Mouse (Mus musculus): ENCODE measurements around the gene Nectin1. TPM values are rescaled to one million over a fixed set of nuclear protein-coding genes. Genes with fewer than 3 reads are reported as not detected.

Nectin1 gene
- polyA plus RNA-seq, 1 experiment from 2014 or later = 15.5 TPM

- 66% methylated on average over 5 of the region's 5 CpGs for WGBS
- Histone ChIP-seq H3K27ac (ENCODE audit: low read depth, low read length) (no peak overlapping the region), H3K4me3 (ENCODE audit: low read length) (no peak overlapping the region), H3K27me3 (replicated peaks; ENCODE audit: control insufficient read depth, insufficient read depth, low read length) (no peaks in the 10 kb centered on the region), H3K9ac (ENCODE audit: low read depth, low read length) (no peak overlapping the region), H3K9me3 (ENCODE audit: control insufficient read depth, low read length) (no peaks in the 10 kb centered on the region), H3K4me1 (ENCODE audit: control insufficient read depth, insufficient read depth, low read depth, low read length) (peaks cover 6% of the 10 kb centered on the region), H3K36me3 (ENCODE audit: control insufficient read depth, insufficient read depth, low read length) (no peaks in the 10 kb centered on the region), H3K4me2 (ENCODE audit: low read length) (no peak overlapping the region)
- no peak for ATAC-seq
Measured at GRCm38 (mm10) chr9:43782401-43782800, 38.6 kb downstream of the Nectin1 start.

GRCm38 (mm10) chr9:43783959-43784358 lies 40.2 kb downstream of the Nectin1 start:
- Histone ChIP-seq H3K4me2 (ENCODE audit: low read length) (no peak overlapping the region), H3K9ac (ENCODE audit: low read depth, low read length) (no peak overlapping the region), H3K27ac (ENCODE audit: low read depth, low read length) (no peak overlapping the region), H3K36me3 (ENCODE audit: control insufficient read depth, insufficient read depth, low read length) (no peaks in the 10 kb centered on the region), H3K27me3 (replicated peaks; ENCODE audit: control insufficient read depth, insufficient read depth, low read length) (no peaks in the 10 kb centered on the region), H3K4me3 (ENCODE audit: low read length) (no peak overlapping the region), H3K9me3 (ENCODE audit: control insufficient read depth, low read length) (no peaks in the 10 kb centered on the region), H3K4me1 (ENCODE audit: control insufficient read depth, insufficient read depth, low read depth, low read length) (peaks cover 13% of the 10 kb centered on the region)
- WGBS = 65% methylated on average over 3 of the region's 3 CpGs
- no peak for ATAC-seq

GRCm38 (mm10) chr9:43784841-43785240 lies 41.1 kb downstream of the Nectin1 start:
- no peaks in the 10 kb centered on the region for H3K27me3 ChIP-seq (replicated peaks; ENCODE audit: control insufficient read depth, insufficient read depth, low read length)
- no peaks in the 10 kb centered on the region for H3K36me3 ChIP-seq (ENCODE audit: control insufficient read depth, insufficient read depth, low read length)
- no peak overlapping the region for H3K27ac ChIP-seq (ENCODE audit: low read depth, low read length)
- no peak overlapping the region for H3K4me2 ChIP-seq (ENCODE audit: low read length)
- no peak overlapping the region for H3K4me3 ChIP-seq (ENCODE audit: low read length)
- no peak for ATAC-seq
- H3K9me3 ChIP-seq (ENCODE audit: control insufficient read depth, low read length) = no peaks in the 10 kb centered on the region
- WGBS = 70% methylated on average over 13 of the region's 13 CpGs
- peaks cover 14% of the 10 kb centered on the region for H3K4me1 ChIP-seq (ENCODE audit: control insufficient read depth, insufficient read depth, low read depth, low read length)
- H3K9ac ChIP-seq (ENCODE audit: low read depth, low read length) = no peak overlapping the region

GRCm38 (mm10) chr9:43787591-43787990 lies 43.8 kb downstream of the Nectin1 start:
- H3K9me3 ChIP-seq (ENCODE audit: control insufficient read depth, low read length) = no peaks in the 10 kb centered on the region
- peaks cover 13% of the 10 kb centered on the region; the same call in 1 of the 2 replicates for H3K36me3 ChIP-seq (ENCODE audit: control insufficient read depth, insufficient read depth, low read length)
- WGBS = 68% methylated on average over 4 of the region's 4 CpGs
- no peak overlapping the region for H3K27ac ChIP-seq (ENCODE audit: low read depth, low read length)
- no peak overlapping the region for H3K4me2 ChIP-seq (ENCODE audit: low read length)
- peaks cover 13% of the 10 kb centered on the region for H3K4me1 ChIP-seq (ENCODE audit: control insufficient read depth, insufficient read depth, low read depth, low read length)
- no peaks in the 10 kb centered on the region for H3K27me3 ChIP-seq (replicated peaks; ENCODE audit: control insufficient read depth, insufficient read depth, low read length)
- H3K9ac ChIP-seq (ENCODE audit: low read depth, low read length) = no peak overlapping the region
- no peak for ATAC-seq
- no peak overlapping the region for H3K4me3 ChIP-seq (ENCODE audit: low read length)

- Histone ChIP-seq H3K4me3 (ENCODE audit: low read length) (no peak overlapping the region), H3K27ac (ENCODE audit: low read depth, low read length) (no peak overlapping the region), H3K36me3 (ENCODE audit: control insufficient read depth, insufficient read depth, low read length) (peaks cover 20% of the 10 kb centered on the region), H3K9ac (ENCODE audit: low read depth, low read length) (no peak overlapping the region), H3K4me1 (ENCODE audit: control insufficient read depth, insufficient read depth, low read depth, low read length) (peaks cover 9% of the 10 kb centered on the region), H3K9me3 (ENCODE audit: control insufficient read depth, low read length) (no peaks in the 10 kb centered on the region), H3K4me2 (ENCODE audit: low read length) (no peak overlapping the region), H3K27me3 (replicated peaks; ENCODE audit: control insufficient read depth, insufficient read depth, low read length) (no peaks in the 10 kb centered on the region)
- 81% methylated on average over 9 of the region's 9 CpGs for WGBS
- ATAC-seq = no peak
Measured at GRCm38 (mm10) chr9:43792681-43793080, 48.9 kb downstream of the Nectin1 start.

- H3K27ac ChIP-seq (ENCODE audit: low read depth, low read length) = no peak overlapping the region
- no peak overlapping the region for H3K4me2 ChIP-seq (ENCODE audit: low read length)
- 74% methylated on average over 3 of the region's 3 CpGs for WGBS
- no peaks in the 10 kb centered on the region for H3K9me3 ChIP-seq (ENCODE audit: control insufficient read depth, low read length)
- H3K27me3 ChIP-seq (replicated peaks; ENCODE audit: control insufficient read depth, insufficient read depth, low read length) = no peaks in the 10 kb centered on the region
- no peak overlapping the region for H3K9ac ChIP-seq (ENCODE audit: low read depth, low read length)
- peaks cover 20% of the 10 kb centered on the region for H3K36me3 ChIP-seq (ENCODE audit: control insufficient read depth, insufficient read depth, low read length)
- no peak overlapping the region for H3K4me3 ChIP-seq (ENCODE audit: low read length)
- ATAC-seq = no peak
- peaks cover 6% of the 10 kb centered on the region for H3K4me1 ChIP-seq (ENCODE audit: control insufficient read depth, insufficient read depth, low read depth, low read length)
Measured at GRCm38 (mm10) chr9:43793411-43793810, 49.6 kb downstream of the Nectin1 start.

- Histone ChIP-seq H3K9ac (ENCODE audit: low read depth, low read length) (no peak overlapping the region), H3K36me3 (ENCODE audit: control insufficient read depth, insufficient read depth, low read length) (peaks cover 22% of the 10 kb centered on the region), H3K27ac (ENCODE audit: low read depth, low read length) (no peak overlapping the region), H3K4me1 (ENCODE audit: control insufficient read depth, insufficient read depth, low read depth, low read length) (no peaks in the 10 kb centered on the region; the same call in 1 of the 2 replicates), H3K27me3 (replicated peaks; ENCODE audit: control insufficient read depth, insufficient read depth, low read length) (no peaks in the 10 kb centered on the region), H3K4me3 (ENCODE audit: low read length) (no peak overlapping the region), H3K9me3 (ENCODE audit: control insufficient read depth, low read length) (no peaks in the 10 kb centered on the region), H3K4me2 (ENCODE audit: low read length) (no peak overlapping the region)
- ATAC-seq = no peak
- 97% methylated on average over 3 of the region's 3 CpGs for WGBS
Measured at GRCm38 (mm10) chr9:43796031-43796430, 52.2 kb downstream of the Nectin1 start.

GRCm38 (mm10) chr9:43796841-43797740 lies 53.3 kb downstream of the Nectin1 start:
- no peak for ATAC-seq
- Histone ChIP-seq H3K36me3 (ENCODE audit: control insufficient read depth, insufficient read depth, low read length) (peaks cover 14% of the 10 kb centered on the region), H3K9me3 (ENCODE audit: control insufficient read depth, low read length) (no peaks in the 10 kb centered on the region), H3K27ac (ENCODE audit: low read depth, low read length) (no peak overlapping the region), H3K4me2 (ENCODE audit: low read length) (no peak overlapping the region), H3K27me3 (replicated peaks; ENCODE audit: control insufficient read depth, insufficient read depth, low read length) (no peaks in the 10 kb centered on the region), H3K9ac (ENCODE audit: low read depth, low read length) (no peak overlapping the region), H3K4me1 (ENCODE audit: control insufficient read depth, insufficient read depth, low read depth, low read length) (no peaks in the 10 kb centered on the region; the same call in 1 of the 2 replicates), H3K4me3 (ENCODE audit: low read length) (no peak overlapping the region)
- WGBS = 79% methylated on average over 11 of the region's 11 CpGs

- Histone ChIP-seq H3K4me1 (ENCODE audit: control insufficient read depth, insufficient read depth, low read depth, low read length) (no peaks in the 10 kb centered on the region; the same call in 1 of the 2 replicates), H3K4me3 (ENCODE audit: low read length) (no peak overlapping the region), H3K4me2 (ENCODE audit: low read length) (no peak overlapping the region), H3K27ac (ENCODE audit: low read depth, low read length) (no peak overlapping the region), H3K9me3 (ENCODE audit: control insufficient read depth, low read length) (no peaks in the 10 kb centered on the region), H3K27me3 (replicated peaks; ENCODE audit: control insufficient read depth, insufficient read depth, low read length) (no peaks in the 10 kb centered on the region), H3K9ac (ENCODE audit: low read depth, low read length) (no peak overlapping the region), H3K36me3 (ENCODE audit: control insufficient read depth, insufficient read depth, low read length) (peaks cover 9% of the 10 kb centered on the region)
- 73% methylated on average over 7 of the region's 7 CpGs for whole genome bisulfite sequencing
- no peak for ATAC-seq
Measured at GRCm38 (mm10) chr9:43797746-43798145, 54.0 kb downstream of the Nectin1 start.
